Mouse (Mus musculus): Measurements from ENCODE around the gene Dab1. TPM values are rescaled to one million over a fixed set of nuclear protein-coding genes. Genes with fewer than 3 reads are reported as not detected.

Dab1 gene
- polyA plus RNA-seq, 1 experiment, result not detected

- Histone ChIP-seq H3ac (ENCODE audit: control insufficient read depth, insufficient read length, low read depth) (no peak overlapping the region), H3K27me3 (ENCODE audit: control insufficient read depth, insufficient read depth, insufficient read length) (no peaks in the 10 kb centered on the region)
- TF ChIP-seq USF1 (IDR thresholded peaks at IDR 0.05; ENCODE audit: low read depth), result no peak
- no peak for TF ChIP-seq MAX (IDR thresholded peaks at IDR 0.05)
- no peak for TF ChIP-seq MYOD1 (IDR thresholded peaks at IDR 0.05; ENCODE audit: control insufficient read depth, insufficient read length, low read depth)
- no peak for TF ChIP-seq MYOG (IDR thresholded peaks at IDR 0.05; ENCODE audit: control insufficient read depth, extremely low read depth, insufficient read length)
- TF ChIP-seq CEBPB (IDR thresholded peaks at IDR 0.05; ENCODE audit: low read depth), result no peak
- TF ChIP-seq CTCF (IDR thresholded peaks at IDR 0.05; ENCODE audit: control insufficient read depth, insufficient read depth, insufficient read length), result no peak
These were observed 1023.8 kb downstream of the Dab1 start for GRCm38 (mm10) chr4:104642761-104643469.

GRCm38 (mm10) chr4:104643534-104644356 is 1024.6 kb downstream of the Dab1 start:
- Histone ChIP-seq H3ac (ENCODE audit: control insufficient read depth, insufficient read length, low read depth) (no peak overlapping the region), H3K36me3 (ENCODE audit: control insufficient read depth, insufficient read depth) (no peaks in the 10 kb centered on the region), H3K27me3 (ENCODE audit: control insufficient read depth, insufficient read depth, insufficient read length) (no peaks in the 10 kb centered on the region), H3K4me3 (ENCODE audit: insufficient read depth, poor library complexity, severe bottlenecking) (no peak overlapping the region), H3K79me2 (ENCODE audit: control insufficient read depth, insufficient read depth) (no peaks in the 10 kb centered on the region), H3K79me3 (ENCODE audit: low read depth) (no peaks in the 10 kb centered on the region)
- TF ChIP-seq MAX (IDR thresholded peaks at IDR 0.05) (no peak), MYOD1 (IDR thresholded peaks at IDR 0.05; ENCODE audit: control insufficient read depth, insufficient read length, low read depth) (no peak), CEBPB (IDR thresholded peaks at IDR 0.05; ENCODE audit: low read depth) (no peak), FOSL1 (IDR thresholded peaks at IDR 0.05; ENCODE audit: insufficient read depth, low read length, poor library complexity, severe bottlenecking) (no peak), CTCF (IDR thresholded peaks at IDR 0.05; ENCODE audit: control insufficient read depth, insufficient read depth, insufficient read length) (no peak), MYOG (IDR thresholded peaks at IDR 0.05; ENCODE audit: control insufficient read depth, extremely low read depth, insufficient read length) (no peak), USF1 (IDR thresholded peaks at IDR 0.05; ENCODE audit: low read depth) (no peak)

More at GRCm38 (mm10) chr4:104642761-104643469, 1023.8 kb downstream of the Dab1 start:
- Histone ChIP-seq H3K36me3 (ENCODE audit: control insufficient read depth, insufficient read depth) (no peaks in the 10 kb centered on the region), H3K79me3 (ENCODE audit: low read depth) (no peaks in the 10 kb centered on the region), H3K4me3 (ENCODE audit: insufficient read depth, poor library complexity, severe bottlenecking) (no peak overlapping the region), H3K79me2 (ENCODE audit: control insufficient read depth, insufficient read depth) (no peaks in the 10 kb centered on the region)

GRCm38 (mm10) chr4:104644357-104644630 is 1025.1 kb downstream of the Dab1 start:
- no peak overlapping the region for H3ac ChIP-seq (ENCODE audit: control insufficient read depth, insufficient read length, low read depth)
- no peaks in the 10 kb centered on the region for H3K79me2 ChIP-seq (ENCODE audit: control insufficient read depth, insufficient read depth)
- no peaks in the 10 kb centered on the region for H3K79me3 ChIP-seq (ENCODE audit: low read depth)
- no peaks in the 10 kb centered on the region for H3K27me3 ChIP-seq (ENCODE audit: control insufficient read depth, insufficient read depth, insufficient read length)
- no peaks in the 10 kb centered on the region for H3K36me3 ChIP-seq (ENCODE audit: control insufficient read depth, insufficient read depth)
- no peak overlapping the region for H3K4me3 ChIP-seq (ENCODE audit: insufficient read depth, poor library complexity, severe bottlenecking)
- no peak for TF ChIP-seq CTCF (IDR thresholded peaks at IDR 0.05; ENCODE audit: control insufficient read depth, insufficient read depth, insufficient read length)
- no peak for TF ChIP-seq USF1 (IDR thresholded peaks at IDR 0.05; ENCODE audit: low read depth)
- TF ChIP-seq FOSL1 (IDR thresholded peaks at IDR 0.05; ENCODE audit: insufficient read depth, low read length, poor library complexity, severe bottlenecking), result no peak
- no peak for TF ChIP-seq CEBPB (IDR thresholded peaks at IDR 0.05; ENCODE audit: low read depth)
- TF ChIP-seq MYOD1 (IDR thresholded peaks at IDR 0.05; ENCODE audit: control insufficient read depth, insufficient read length, low read depth), result no peak
- no peak for TF ChIP-seq MAX (IDR thresholded peaks at IDR 0.05)
- no peak for TF ChIP-seq MYOG (IDR thresholded peaks at IDR 0.05; ENCODE audit: control insufficient read depth, extremely low read depth, insufficient read length)

GRCm38 (mm10) chr4:104644862-104645261 is 1025.7 kb downstream of the Dab1 start:
- Histone ChIP-seq H3K79me2 (ENCODE audit: control insufficient read depth, insufficient read depth) (no peaks in the 10 kb centered on the region), H3K4me3 (ENCODE audit: insufficient read depth, poor library complexity, severe bottlenecking) (no peak overlapping the region), H3ac (ENCODE audit: control insufficient read depth, insufficient read length, low read depth) (no peak overlapping the region), H3K79me3 (ENCODE audit: low read depth) (no peaks in the 10 kb centered on the region), H3K36me3 (ENCODE audit: control insufficient read depth, insufficient read depth) (no peaks in the 10 kb centered on the region), H3K27me3 (ENCODE audit: control insufficient read depth, insufficient read depth, insufficient read length) (no peaks in the 10 kb centered on the region)
- TF ChIP-seq MYOD1 (IDR thresholded peaks at IDR 0.05; ENCODE audit: control insufficient read depth, insufficient read length, low read depth) (no peak), FOSL1 (IDR thresholded peaks at IDR 0.05; ENCODE audit: insufficient read depth, low read length, poor library complexity, severe bottlenecking) (no peak), MAX (IDR thresholded peaks at IDR 0.05) (no peak), CTCF (IDR thresholded peaks at IDR 0.05; ENCODE audit: control insufficient read depth, insufficient read depth, insufficient read length) (no peak), USF1 (IDR thresholded peaks at IDR 0.05; ENCODE audit: low read depth) (no peak), MYOG (IDR thresholded peaks at IDR 0.05; ENCODE audit: control insufficient read depth, extremely low read depth, insufficient read length) (no peak), CEBPB (IDR thresholded peaks at IDR 0.05; ENCODE audit: low read depth) (no peak)

GRCm38 (mm10) chr4:104651761-104652160 is 1032.6 kb downstream of the Dab1 start:
- H3K27me3 ChIP-seq (ENCODE audit: control insufficient read depth, insufficient read depth, insufficient read length), result no peaks in the 10 kb centered on the region
- no peak for TF ChIP-seq MYOD1 (IDR thresholded peaks at IDR 0.05; ENCODE audit: control insufficient read depth, insufficient read length, low read depth)
- no peak for TF ChIP-seq CEBPB (IDR thresholded peaks at IDR 0.05; ENCODE audit: low read depth)
- no peaks in the 10 kb centered on the region for H3K79me3 ChIP-seq (ENCODE audit: low read depth)
- no peaks in the 10 kb centered on the region for H3K36me3 ChIP-seq (ENCODE audit: control insufficient read depth, insufficient read depth)
- H3K4me3 ChIP-seq (ENCODE audit: insufficient read depth, poor library complexity, severe bottlenecking), result no peak overlapping the region
- no peak overlapping the region for H3ac ChIP-seq (ENCODE audit: control insufficient read depth, insufficient read length, low read depth)
- no peaks in the 10 kb centered on the region for H3K79me2 ChIP-seq (ENCODE audit: control insufficient read depth, insufficient read depth)
